Mouse (Mus musculus): ENCODE measurements around the gene Il1rn. TPM values are rescaled to one million over a fixed set of nuclear protein-coding genes. Genes with fewer than 3 reads are reported as not detected.

The Il1rn gene
- total RNA-seq, 2 experiments from 2014 or later: not detected

- no peak for DNase-seq
- intact Hi-C loops (cut with DNase I): no loop called here
Observed at GRCm38 (mm10) chr2:24378747-24379450, 42.2 kb downstream of the Il1rn start.

DNA sequence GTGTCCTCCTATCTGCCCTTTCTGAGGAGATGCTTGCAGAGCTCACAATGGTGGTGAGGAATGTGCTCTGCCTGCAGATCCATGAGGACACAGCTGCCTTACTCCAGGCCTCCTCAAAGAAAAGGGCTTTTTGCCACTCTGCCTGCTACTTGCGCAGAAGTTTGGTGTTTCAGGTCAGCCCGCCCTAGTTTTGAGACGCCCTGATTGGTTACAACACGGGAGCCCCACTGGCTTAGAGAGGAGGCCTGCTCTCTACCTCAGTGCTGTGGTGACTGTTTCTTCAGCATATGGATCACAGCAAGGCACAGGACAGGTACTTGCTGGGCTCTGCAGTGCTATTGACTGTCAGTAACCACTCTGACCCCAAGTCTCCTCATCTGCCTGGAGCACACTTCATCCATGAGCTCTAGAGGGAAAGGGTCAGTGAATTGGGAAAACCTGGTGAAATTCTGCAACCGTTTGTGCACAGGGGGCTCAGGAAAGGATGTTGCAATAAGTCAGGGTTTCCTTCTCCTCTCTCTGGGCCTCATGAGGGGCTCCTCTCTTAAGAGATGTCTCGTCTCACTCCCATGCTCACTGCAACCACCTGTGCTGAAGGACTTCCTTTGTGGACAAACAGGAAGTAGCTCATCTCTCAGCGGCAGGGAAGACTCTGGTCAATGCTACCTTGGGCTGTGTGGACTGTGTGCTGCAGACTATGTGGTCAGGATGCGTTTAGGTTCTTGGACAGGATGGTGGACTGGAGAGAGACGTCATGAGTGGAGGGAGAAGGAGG is 46.0 kb downstream of the Il1rn start:
- no peak for DNase-seq
- intact Hi-C loops (cut with DNase I): no loop called here

GRCm38 (mm10) chr2:24383636-24384035 is 47.0 kb downstream of the Il1rn start:
- DNase-seq: no peak
- intact Hi-C loops (cut with DNase I): no loop called here

- DNase-seq: no peak
- intact Hi-C loops (cut with DNase I): no loop called here
Observed at GRCm38 (mm10) chr2:24384393-24384792, 47.7 kb downstream of the Il1rn start.

DNA sequence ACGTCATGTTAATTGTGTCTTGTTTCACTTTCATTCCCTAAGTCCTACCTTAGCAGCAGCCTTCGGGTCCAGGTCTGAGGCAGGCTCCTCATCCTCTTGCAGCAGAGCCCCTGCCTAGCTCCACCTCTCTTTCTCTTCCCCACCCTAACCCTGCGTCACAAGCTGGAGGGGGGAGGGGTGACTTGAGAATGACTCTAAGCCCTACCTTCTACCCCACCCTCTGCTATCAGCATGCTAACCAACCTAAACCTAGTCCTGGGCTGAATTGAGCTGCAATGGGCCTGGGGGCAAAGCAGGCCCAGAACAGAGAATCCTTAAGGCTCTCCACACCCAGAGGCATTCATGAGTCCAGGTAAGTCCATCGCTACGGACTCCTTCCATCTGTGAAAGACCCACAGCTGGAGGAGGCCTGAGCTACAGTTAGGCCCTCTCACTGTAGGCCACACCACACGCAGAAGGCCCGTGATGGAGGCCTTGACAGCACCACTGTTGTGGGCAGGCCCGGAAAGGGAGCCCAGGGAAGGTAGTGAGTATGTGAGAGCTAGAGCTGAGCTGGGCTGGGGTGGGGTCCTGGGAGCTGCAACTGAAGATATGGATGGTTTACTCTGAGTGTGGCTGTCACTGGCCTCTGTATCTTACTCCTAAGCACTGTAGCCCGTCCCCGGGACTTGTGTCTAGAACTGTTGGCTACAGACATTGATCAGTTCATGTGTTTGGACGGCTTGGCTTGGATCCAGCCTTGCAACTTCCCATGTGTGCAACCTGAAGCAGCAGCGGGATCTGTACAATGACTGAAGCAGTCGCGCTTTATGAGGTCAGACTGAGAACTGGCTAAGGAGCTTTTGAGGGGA is 48.7 kb downstream of the Il1rn start:
- intact Hi-C loops (cut with DNase I): no loop called here

DNA sequence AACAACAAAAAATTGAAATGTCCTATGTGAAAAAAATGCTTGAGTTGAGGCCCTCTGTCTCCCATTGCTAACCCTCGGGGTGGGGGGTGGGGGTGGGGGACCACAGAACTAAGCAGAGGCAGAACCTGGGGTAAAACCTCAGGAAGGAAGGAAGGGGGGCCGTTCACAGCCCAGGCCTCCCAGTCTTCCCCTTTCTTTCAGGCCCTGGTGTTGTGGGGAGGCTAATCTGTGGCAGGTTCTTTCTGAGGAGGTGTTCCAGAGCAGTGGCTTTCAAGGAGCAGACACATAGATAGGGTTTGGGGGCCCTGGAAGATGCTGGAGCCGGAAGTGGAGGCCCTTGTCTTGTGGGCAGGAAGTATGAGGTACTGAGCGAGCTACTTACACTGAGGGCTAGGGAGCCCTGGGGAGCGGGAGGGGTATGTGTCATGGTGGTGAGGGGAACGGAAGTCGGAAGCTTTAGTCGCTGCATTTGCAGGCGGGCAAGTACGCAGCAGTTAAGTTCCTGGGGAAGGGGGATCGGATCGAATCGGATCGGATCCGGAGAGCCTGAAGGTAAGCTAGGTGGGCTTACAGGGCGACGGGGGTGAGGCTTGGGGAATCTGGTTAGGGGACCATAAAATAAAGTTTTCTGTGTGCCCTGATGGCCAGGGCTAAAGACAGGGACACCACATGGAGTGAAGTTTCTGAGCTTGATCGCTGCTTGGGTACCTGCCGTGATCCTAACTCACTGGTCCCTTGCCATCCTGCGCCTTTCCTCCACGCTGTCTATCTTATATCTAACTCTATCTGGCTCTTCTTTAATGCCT is 49.7 kb downstream of the Il1rn start:
- no peak for DNase-seq
- intact Hi-C loops (cut with DNase I): no loop called here

More for the DNA sequence above, 48.7 kb downstream of the Il1rn start:
- DNase-seq: no peak

DNA sequence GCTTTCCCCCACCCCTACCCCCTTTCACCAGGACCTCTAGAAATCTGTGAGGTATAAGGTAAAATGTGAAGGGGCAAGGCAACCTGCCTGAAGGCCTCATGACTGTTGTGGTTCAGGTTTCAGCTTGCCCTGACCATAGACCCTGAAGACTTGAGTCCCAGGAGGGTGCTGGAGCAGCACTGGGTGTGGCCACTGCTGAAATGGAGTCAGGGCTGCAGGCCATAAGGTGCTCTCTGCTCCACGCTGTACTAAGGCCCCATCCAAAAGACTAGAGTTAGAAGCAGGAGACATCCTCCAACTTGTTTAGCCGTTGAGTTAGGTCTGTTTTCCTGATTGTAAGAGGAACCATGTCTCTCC is 50.3 kb downstream of the Il1rn start:
- DNase-seq: no peak
- intact Hi-C loops (cut with DNase I): no loop called here

DNA sequence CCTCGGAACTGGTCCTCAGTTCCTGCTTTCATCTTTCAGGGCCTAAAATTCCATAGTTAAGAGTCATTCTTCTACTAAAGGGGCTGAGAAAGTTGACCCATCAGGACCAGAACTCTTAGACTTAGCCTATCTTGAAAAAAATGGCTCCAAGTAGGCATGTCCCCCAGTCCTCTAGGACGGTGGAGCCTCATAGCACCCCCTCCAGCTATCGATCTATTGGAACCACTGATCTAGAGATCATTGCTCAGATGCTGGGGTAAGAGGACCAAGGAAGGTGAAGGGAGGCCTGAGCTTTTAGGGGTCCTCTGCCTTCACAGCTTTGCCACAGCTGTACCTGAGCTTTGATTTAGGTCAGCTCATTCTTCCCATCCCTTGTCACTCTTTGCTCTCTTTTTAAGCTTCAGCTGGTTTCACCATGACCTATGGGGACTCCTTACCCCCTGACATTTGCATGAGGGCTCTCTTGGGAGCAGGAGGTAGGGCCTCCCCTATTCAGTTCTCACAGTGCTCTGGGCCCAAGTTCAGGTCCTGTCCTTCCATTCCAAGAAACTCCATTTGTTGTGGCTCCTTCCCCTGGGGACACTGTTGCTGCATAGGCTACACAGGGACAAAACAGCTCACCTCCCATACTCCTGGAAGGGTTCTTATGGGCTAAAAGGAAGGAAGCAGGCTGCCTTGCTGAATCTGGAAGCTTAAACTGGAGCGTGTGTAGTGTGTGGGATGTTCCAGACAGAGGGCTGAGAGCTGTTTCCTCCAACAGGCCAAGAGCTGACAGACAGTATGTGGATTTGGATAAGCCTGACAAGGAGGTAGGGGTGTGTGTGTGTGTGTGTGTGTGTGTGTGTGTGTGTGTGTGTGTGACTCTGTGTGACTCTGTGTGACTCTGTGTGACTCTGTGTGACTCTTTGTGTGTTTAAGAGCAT is 51.0 kb downstream of the Il1rn start:
- intact Hi-C loops (cut with DNase I): no loop called here
- DNase-seq: no peak

DNA sequence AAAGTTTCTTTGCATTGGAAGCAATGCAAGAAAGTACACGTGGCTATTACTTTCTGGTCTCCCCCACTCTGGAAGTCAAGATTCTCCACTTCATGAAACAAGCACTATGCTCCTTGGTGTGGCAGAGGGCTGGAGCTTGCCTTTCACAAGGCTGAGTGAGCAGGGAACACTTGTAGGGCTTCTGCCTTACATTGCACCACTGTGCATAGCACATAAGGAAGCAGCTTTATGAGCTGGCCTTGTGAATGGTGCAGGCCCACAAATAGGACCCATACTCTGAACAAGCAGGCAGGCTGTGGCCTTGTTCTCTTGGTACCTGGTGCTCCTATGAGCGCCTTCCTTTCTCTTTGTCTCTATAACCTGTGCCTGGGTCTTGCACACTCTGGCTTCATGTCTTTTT is 56.6 kb downstream of the Il1rn start:
- no peak for DNase-seq
- intact Hi-C loops (cut with DNase I): no loop called here

DNA sequence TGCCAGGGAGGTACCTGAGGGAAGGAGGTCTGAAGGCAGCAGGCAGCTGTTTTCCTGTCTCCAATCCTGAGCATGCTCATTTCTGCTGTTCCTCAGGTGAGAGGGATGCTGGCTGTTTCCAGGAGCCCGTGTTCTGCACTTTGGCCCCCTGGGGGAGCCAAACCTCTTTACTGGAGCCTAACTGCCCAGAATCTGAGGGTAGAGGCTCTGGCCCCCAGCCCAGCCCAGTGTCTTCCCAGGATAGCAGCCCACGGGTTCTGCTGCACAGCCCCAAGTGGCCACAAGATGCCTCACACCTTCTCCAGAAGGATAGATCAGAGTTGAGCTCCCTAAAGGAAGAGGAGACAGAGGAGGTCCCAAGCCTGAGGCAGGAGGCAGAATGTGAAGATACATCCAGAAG is 60.5 kb downstream of the Il1rn start:
- intact Hi-C loops (cut with DNase I): no loop called here
- DNase-seq: no peak

DNA sequence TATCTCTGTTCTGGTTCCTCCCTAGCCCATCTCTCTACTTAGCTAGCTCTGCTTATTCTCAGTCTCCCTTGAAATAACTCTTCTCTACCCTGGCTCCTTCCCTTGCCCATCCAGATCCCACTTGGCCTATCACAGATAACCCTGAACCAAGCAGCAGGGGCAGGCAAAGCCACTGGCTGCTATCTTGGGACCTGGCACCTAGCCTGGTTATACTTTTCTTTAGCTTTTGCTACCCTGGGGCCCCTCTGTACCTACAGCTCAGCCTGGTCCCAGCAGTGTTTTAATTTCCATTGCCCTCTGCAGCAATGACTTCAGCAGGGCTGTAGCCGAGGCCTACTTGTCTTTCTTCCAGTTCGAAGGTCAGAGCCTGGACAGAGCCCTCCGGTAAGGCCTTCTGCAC is 64.1 kb downstream of the Il1rn start:
- DNase-seq: no peak
- intact Hi-C loops (cut with DNase I): loop anchor here (10.0 kb wide), 1 partner anchor 106 kb away; the partner anchor contains the start of gene Il1f10

Other genes starting within 250 kb of the Il1rn start
- not detected for gene Tbpl2, start 240.3 kb upstream of the Il1rn start, total RNA-seq (2021)
- gene Il1f8, start 183.7 kb upstream of the Il1rn start, total RNA-seq (2021): not detected
- not detected for gene Il1f9, start 150.4 kb upstream of the Il1rn start, total RNA-seq (2021)
- gene Il1f6, start 121.4 kb upstream of the Il1rn start, total RNA-seq (2021): not detected
- not detected for gene Il1f5, start 59.9 kb upstream of the Il1rn start, total RNA-seq (2021)
- not detected for gene Il1f10, start 45.7 kb upstream of the Il1rn start, total RNA-seq (2021)
- gene Psd4, start 30.7 kb downstream of the Il1rn start, total RNA-seq (2021): 1 to 10 TPM in 1 of 2 experiments, under 1 TPM in 1; 0.83 to 2.9 TPM
- not detected for gene Pax8, start 138.7 kb downstream of the Il1rn start, total RNA-seq (2021)